Mouse (Mus musculus) gastrocnemius, postnatal 36 days (tissue): ENCODE data around the gene Ern1. TPM values are rescaled to one million over a fixed set of nuclear protein-coding genes. Genes with fewer than 3 reads are reported as not detected.
A peak's percentile ranks its signal among the peaks of the same experiment; 100 is the strongest.
"Not testable (repeated sequence)": the region's sequence is repeated elsewhere in the genome, so short reads cannot be mapped to it uniquely, and the experiment has no call there.

Source experiments
- DNase-seq, 2 experiments: peaks; one replicate each; pipeline ENCODE4 v3.0.0; 2022
- intact Hi-C: fragments of 180-260 bp; cut with DNase I; formaldehyde crosslinking; loops from one replicate; pipeline ENCODE4 v1.15.1; 2025
- total RNA-seq, 2 experiments: library from RNA; stranded (reverse); gene quantifications; 2 replicates each; pipeline ENCODE4 v1.2.3; 2021

Gene Ern1
- total RNA-seq, 2 experiments from 2014 or later: 5.2 to 8.1 TPM

- intact Hi-C loops: no loop called here
- no peak for DNase-seq
These were observed 44.0 kb downstream of the Ern1 start for GRCm38 (mm10) chr11:106443646-106444045.

DNA sequence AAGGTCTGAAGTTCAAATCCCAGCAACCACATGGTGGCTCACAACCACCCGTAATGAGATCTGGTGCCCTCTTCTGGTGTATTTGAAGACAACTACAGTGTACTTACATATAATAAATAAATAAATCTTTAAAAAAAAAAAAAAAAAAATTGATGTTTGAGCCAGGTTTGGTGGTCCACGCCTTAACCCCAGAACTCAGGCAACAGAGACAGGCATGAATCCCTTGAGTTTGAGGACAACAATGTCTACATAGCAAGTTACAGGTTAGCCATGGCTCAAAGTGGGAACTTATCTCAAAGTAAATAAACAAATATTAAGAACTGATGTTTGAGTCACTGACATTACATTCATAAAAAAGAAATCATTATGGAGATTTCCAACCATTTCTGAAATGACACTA, 45.1 kb downstream of the Ern1 start:
- DNase-seq, intact Hi-C loops: not testable (repeated sequence)

DNA sequence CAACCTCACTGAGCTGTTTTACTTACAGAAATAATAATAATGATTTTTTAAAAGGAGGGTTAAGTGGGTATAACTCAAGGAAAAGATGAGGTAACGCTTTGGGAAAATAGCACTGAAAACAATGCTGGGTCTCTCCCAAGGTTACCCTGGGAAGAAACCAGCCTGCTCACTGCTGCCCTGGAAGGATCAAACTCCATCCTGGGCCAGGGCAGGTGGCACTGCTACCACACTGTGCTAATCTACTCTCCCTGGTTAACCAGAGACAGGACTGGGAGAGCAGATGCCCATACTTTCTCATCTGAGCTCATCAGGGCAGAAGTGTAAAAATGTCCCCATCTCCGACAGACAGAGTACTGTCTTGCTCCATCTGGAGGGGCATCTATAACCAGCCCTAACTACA, 47.3 kb downstream of the Ern1 start:
- no peak for DNase-seq
- intact Hi-C loops: no loop called here

DNA sequence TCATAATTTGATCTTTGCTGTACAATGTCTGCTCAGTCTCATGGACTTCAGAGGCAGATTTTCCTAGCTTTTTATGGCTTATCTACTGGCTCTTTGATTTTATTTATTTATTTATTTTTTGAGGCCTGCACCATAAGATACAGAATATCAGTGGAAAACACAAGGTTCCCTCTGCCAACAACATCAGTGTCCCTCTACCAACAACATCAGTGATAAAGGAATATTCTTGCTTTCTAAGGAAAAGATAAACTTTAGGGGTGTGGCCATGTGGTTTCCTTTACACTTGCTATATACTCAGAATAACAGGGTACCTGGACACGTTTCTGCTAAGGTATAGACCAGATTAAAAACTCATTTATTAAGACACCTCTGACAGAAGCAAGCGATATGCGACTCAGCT, 48.3 kb downstream of the Ern1 start:
- intact Hi-C loops: no loop called here

DNA sequence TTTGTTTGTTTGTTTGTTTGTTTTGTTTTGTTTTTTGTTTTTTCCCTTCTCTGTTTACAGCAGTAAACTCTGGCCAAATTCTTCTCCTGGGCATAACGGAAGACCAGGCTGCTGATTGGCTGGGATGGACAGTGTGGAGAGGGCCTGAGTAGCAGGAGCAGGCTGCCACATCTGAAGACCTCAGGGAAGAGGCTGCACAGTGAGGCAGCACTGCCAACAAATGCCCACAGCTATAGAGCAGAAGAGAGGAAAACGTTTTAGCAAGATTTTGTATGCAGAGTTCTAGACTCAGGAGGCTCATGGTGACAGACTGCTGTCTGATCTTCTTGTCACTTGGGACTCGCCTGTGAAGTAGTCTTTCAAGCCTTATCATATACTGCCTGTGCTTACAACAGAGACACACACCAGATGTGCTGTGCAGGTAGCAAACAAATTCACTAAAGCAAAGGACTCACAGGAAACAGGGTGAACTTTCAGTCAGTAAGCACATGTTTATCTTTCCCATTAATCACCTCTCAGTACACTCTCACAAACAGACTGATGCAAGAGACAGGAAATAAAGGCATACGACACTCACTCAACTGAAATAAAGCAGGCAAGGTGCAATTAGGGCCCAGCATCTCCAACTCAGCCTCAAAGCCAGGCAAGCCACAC, 49.0 kb downstream of the Ern1 start:
- DNase-seq: no peak
- intact Hi-C loops: no loop called here

More for the DNA sequence above, 48.3 kb downstream of the Ern1 start:
- DNase-seq: no peak

DNA sequence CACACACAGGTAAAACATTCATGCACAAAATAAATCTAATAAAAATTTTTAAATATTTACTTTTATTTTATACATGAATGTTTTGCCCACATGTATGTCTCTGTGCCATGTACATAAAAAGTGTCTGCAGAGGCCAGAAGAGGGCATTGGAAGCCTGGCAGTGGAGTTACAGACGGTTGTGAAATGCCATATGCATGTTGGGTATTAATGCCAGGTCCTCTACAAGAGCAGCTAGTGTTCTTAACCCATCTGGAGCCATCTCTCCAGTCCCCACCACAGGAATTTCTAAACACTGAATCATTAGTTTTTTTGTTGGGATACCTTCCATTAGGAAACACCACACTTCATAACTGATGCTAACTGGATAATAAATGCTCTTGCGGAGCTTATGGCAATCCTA, 50.1 kb downstream of the Ern1 start:
- no peak for DNase-seq
- intact Hi-C loops: no loop called here

- no peak for DNase-seq
- intact Hi-C loops: no loop called here
These were observed 50.6 kb downstream of the Ern1 start for GRCm38 (mm10) chr11:106437039-106437438.

GRCm38 (mm10) chr11:106430392-106430791, 57.3 kb downstream of the Ern1 start:
- intact Hi-C loops: no loop called here
- DNase-seq: no peak

GRCm38 (mm10) chr11:106429689-106430088, 58.0 kb downstream of the Ern1 start:
- intact Hi-C loops: no loop called here
- DNase-seq: no peak

GRCm38 (mm10) chr11:106428556-106428955, 59.1 kb downstream of the Ern1 start:
- DNase-seq: no peak
- intact Hi-C loops: no loop called here

- no peak for DNase-seq
- intact Hi-C loops: no loop called here
These were observed 59.5 kb downstream of the Ern1 start for GRCm38 (mm10) chr11:106428106-106428505.

GRCm38 (mm10) chr11:106426447-106426846, 61.2 kb downstream of the Ern1 start:
- intact Hi-C loops: no loop called here
- DNase-seq: no peak

GRCm38 (mm10) chr11:106425201-106425600, 62.5 kb downstream of the Ern1 start:
- no peak for DNase-seq
- intact Hi-C loops: no loop called here

- intact Hi-C loops: loop anchor here (1.0 to 2.0 kb wide), 2 partner anchors 72 to 209 kb away; no protein-coding TSS in a partner anchor
- no peak for DNase-seq
These were observed 68.2 kb downstream of the Ern1 start for GRCm38 (mm10) chr11:106419262-106420102.

- intact Hi-C loops: loop anchor here (1.0 to 2.0 kb wide), 2 partner anchors 73 to 210 kb away; no protein-coding TSS in a partner anchor
- peak; percentile 68 to 74 for DNase-seq
These were observed 68.9 kb downstream of the Ern1 start for GRCm38 (mm10) chr11:106418622-106419196.

DNA sequence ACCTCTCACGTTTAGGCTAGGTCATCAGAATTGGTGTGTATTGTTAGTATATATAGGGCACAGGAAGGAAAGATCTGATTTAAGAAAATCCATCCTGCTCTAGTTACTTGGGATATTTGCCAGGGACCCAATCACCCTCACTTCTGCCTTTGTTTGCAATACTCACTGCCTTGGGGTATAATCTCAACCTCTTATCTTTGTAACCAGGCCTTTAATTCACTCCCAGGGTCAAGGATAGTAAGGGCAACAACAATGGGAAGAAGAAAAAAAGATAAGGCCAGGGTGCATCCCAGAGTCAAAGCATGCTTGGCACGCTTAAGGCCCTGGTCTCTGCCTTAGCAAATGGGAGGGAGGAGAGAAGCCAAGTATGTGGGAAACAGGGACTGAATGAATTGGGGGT, 69.8 kb downstream of the Ern1 start:
- intact Hi-C loops: loop anchor here (2.0 kb wide), 1 partner anchor 211 kb away; no protein-coding TSS in a partner anchor

DNA sequence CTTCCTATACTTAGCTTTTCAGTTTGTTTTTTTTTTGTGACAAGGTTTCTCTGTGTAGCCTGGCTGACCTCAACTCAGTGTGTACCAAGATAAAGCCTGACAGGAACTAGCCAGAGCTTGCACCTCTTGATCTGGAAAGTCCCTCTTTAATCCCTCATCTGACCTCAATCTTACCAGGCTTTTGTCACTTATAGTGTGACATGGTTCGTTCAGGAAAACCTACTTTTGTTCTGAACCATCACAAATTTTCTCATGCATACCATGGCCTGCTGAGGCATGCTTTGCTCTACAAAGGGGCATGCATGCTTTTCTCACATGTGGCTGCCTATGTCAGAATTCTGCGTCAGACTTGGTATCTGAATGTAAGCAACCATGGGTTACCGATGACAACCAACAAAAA, 71.3 kb downstream of the Ern1 start:
- no peak for DNase-seq
- intact Hi-C loops: no loop called here

More for the DNA sequence above, 69.8 kb downstream of the Ern1 start:
- DNase-seq: no peak

- no peak for DNase-seq
- intact Hi-C loops: no loop called here
These were observed 74.9 kb downstream of the Ern1 start for GRCm38 (mm10) chr11:106412641-106413360.

DNA sequence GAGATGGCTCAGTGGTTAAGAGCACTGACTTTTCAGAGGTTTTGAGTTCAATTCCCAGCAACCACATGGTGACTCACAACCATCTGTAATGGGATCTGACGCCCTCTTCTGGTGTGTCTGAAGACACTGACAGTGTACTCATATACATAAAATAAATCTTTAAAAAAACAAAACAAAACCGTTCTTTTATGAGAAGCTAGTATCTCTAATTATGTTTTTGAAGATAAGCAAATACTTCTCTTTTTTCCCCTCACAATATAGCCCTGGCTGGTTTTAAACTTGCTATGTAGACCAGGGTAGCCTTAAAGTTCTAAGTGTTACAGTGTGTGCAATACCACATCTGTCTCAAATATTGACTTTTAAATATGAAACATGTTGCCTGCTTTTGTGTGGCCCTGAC, 76.5 kb downstream of the Ern1 start:
- no peak for DNase-seq
- intact Hi-C loops: no loop called here

GRCm38 (mm10) chr11:106410507-106410906, 77.1 kb downstream of the Ern1 start:
- intact Hi-C loops: no loop called here

GRCm38 (mm10) chr11:106410011-106410410, 77.6 kb downstream of the Ern1 start:
- no peak for DNase-seq
- intact Hi-C loops: no loop called here

More at GRCm38 (mm10) chr11:106410507-106410906, 77.1 kb downstream of the Ern1 start:
- no peak for DNase-seq
